Mouse (Mus musculus) embryonic facial prominence, embryonic 11.5 days (tissue): ENCODE results near the gene Slc17a3. TPM values are rescaled to one million over a fixed set of nuclear protein-coding genes. Genes with fewer than 3 reads are reported as not detected.
A peak's percentile ranks its signal among the peaks of the same experiment; 100 is the strongest.

Experiments
- ATAC-seq: fragments of 200-750 bp; cut with Nextera tagmentation; replicated peaks from 2 replicates; pipeline ENCODE4 v1.8.0; 2017; ENCODE audit warnings: low read depth; ENCODE audit not compliant: insufficient number of reproducible peaks, low FRiP score, low TSS enrichment
- DNase-seq: peaks from one replicate; pipeline ENCODE4 v3.0.0-alpha.2; 2015; ENCODE audit warnings: low spot score
- H3K27ac ChIP-seq: fragments of 300-500 bp; sonication (generic); replicated peaks from 2 replicates; pipeline ENCODE4 v1.5.1; 2014; ENCODE audit warnings: mild to moderate bottlenecking, low read depth, low read length, control low read depth
- H3K27me3 ChIP-seq: fragments of 300-500 bp; sonication (generic); 2 replicates; pipeline ENCODE4 v1.6.1; 2014; ENCODE audit warnings: mild to moderate bottlenecking, low read length, moderate library complexity, mixed read lengths; ENCODE audit not compliant: control insufficient read depth, insufficient read depth
- H3K36me3 ChIP-seq: fragments of 300-500 bp; sonication (generic); replicated peaks from 2 replicates; pipeline ENCODE4 v1.6.1; 2014; ENCODE audit warnings: low read depth, mild to moderate bottlenecking, low read length, moderate library complexity, mixed read lengths; ENCODE audit not compliant: control insufficient read depth, insufficient read depth
- H3K4me1 ChIP-seq: fragments of 300-500 bp; sonication (generic); 2 replicates; pipeline ENCODE4 v1.6.1; 2014; ENCODE audit warnings: low read length, mixed read lengths; ENCODE audit not compliant: control insufficient read depth, insufficient read depth
- H3K4me2 ChIP-seq: fragments of 300-500 bp; sonication (generic); 2 replicates; pipeline ENCODE4 v1.6.1; 2014; ENCODE audit warnings: low read depth, mild to moderate bottlenecking, control low read depth, low read length, moderate library complexity
- H3K4me3 ChIP-seq: fragments of 300-500 bp; sonication (generic); 2 replicates; pipeline ENCODE4 v1.5.1; 2014; ENCODE audit warnings: low read depth, low read length, control low read depth
- H3K9ac ChIP-seq: fragments of 300-500 bp; sonication (generic); replicated peaks from 2 replicates; pipeline ENCODE4 v1.6.1; 2014; ENCODE audit warnings: mild to moderate bottlenecking, control low read depth, low read length
- H3K9me3 ChIP-seq: fragments of 300-500 bp; sonication (generic); replicated peaks from 2 replicates; pipeline ENCODE4 v1.6.1; 2016; ENCODE audit warnings: mild to moderate bottlenecking, low read length, inconsistent platforms, mixed read lengths; ENCODE audit not compliant: control insufficient read depth
- WGBS: fragments of 180-500 bp; shearing (Covaris S2); extraction: QIAGEN DNeasy Blood & Tissue Kit; methylation state at CpG from one replicate; pipeline ENCODE4 v1.1.7; 2014; 5-methylcytosine and 5-hydroxymethylcytosine counted together
- polyA plus RNA-seq: library from polyadenylated mRNA; unstranded; fragments of >200 nt; fragmentation: Nextera tagmentation; extraction: Ambion mirVana; gene quantifications from 2 replicates; pipeline ENCODE4 v1.2.1, GENCODE M21; 2014

Slc17a3 gene
- polyA plus RNA-seq, 1 experiment from 2014 or later, result not detected

DNA sequence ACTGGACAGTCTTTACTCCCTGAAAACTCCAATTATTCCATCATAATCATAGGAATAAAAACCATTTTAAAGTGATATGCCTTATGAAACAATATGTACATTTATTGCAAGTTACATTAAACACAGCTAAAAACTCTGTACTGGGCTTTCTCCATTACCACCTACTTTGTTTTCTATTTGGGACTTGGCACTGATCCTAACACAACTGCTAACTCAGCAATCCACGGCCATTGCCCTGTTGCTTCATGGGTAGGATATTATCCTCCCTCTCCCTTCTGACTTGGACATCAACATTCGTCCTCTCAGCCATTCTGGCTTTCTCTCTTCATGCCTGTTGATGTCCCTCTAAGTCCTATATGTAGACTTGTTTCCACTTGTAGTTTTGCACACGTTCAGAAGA, 12.6 kb upstream of the Slc17a3 start:
- Histone ChIP-seq H3K9ac (no peak overlapping the region), H3K27ac (no peak overlapping the region), H3K4me2 (no peak overlapping the region), H3K36me3 (no peaks in the 10 kb centered on the region), H3K27me3 (no peaks in the 10 kb centered on the region), H3K4me1 (no peaks in the 10 kb centered on the region), H3K4me3 (no peak overlapping the region), H3K9me3 (no peaks in the 10 kb centered on the region)
- WGBS, result 77% methylated on average over 3 of the region's 3 CpGs
- DNase-seq (no peak), ATAC-seq (no peak)

DNA sequence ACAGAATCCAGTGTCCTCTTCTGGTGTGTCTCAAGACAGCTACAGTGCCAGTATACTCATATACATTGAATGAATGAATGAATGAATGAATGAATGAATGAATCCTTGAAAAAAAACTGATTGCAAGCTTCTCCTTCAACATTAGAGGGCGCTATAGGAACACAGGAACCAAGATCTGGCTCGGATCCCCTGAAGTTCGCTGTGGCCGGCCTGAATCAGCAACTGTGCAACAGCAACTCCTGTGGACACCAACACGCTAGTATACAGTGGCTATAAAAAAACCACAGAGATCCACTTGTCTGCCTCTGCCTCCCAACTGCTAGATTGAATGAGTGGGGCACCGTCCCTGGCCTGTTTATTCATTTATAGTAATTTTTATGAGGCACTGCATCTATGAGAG, 6.2 kb upstream of the Slc17a3 start:
- 21% methylated on average over 6 of the region's 6 CpGs for WGBS
- Histone ChIP-seq H3K9ac (no peak overlapping the region), H3K27ac (no peak overlapping the region), H3K36me3 (no peaks in the 10 kb centered on the region), H3K9me3 (no peaks in the 10 kb centered on the region), H3K4me3 (no peak overlapping the region), H3K4me1 (no peaks in the 10 kb centered on the region), H3K4me2 (no peak overlapping the region), H3K27me3 (no peaks in the 10 kb centered on the region)
- ATAC-seq, result no peak
- DNase-seq, result peak; percentile 75

DNA sequence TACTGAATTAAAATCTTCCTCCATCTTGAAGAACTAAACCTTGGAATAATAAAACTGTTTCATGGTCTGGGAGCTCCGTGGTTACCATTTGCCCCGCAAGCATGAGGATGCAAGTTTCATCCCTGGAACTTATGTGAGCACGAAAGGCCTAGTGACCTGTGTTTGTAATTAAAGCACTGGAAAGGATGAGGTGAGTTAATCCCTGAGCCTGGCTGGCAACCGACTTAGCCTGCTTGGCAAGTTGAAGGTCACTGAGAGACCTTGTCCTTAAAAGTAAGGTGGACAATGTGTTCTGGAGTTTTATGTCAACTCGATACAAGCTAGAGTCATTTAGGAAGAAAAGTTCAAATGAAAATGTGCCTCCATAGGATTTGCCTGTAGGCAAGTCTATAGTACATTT, 4.4 kb upstream of the Slc17a3 start:
- Histone ChIP-seq H3K36me3 (no peaks in the 10 kb centered on the region), H3K27me3 (no peaks in the 10 kb centered on the region), H3K4me1 (no peaks in the 10 kb centered on the region), H3K4me3 (no peak overlapping the region), H3K9ac (no peak overlapping the region), H3K27ac (no peak overlapping the region), H3K4me2 (no peak overlapping the region), H3K9me3 (no peaks in the 10 kb centered on the region)
- ATAC-seq, result no peak
- WGBS, result 83% methylated on average over 5 of the region's 5 CpGs
- no peak for DNase-seq

DNA sequence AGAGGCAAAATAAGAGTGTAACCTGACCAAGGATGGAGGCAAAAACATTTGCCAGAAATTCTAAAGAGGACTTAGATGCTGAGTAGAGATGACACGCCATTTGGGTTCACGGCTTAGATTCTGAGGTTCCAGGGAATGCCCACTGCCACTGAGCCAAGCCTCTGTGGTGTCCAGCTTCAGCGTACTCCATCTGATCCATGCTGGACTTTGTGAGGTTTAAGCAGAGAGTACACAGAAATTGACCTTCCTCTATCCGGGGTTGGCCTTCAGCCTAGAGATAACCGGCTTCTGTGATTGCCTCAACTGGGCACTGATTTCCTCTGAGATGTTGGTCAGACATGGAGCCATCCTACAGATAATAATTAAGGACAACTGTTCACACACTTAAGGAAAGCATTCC, 2.6 kb upstream of the Slc17a3 start:
- no peak for ATAC-seq
- Histone ChIP-seq H3K36me3 (no peaks in the 10 kb centered on the region), H3K27me3 (no peaks in the 10 kb centered on the region), H3K4me1 (no peaks in the 10 kb centered on the region), H3K4me3 (no peak overlapping the region), H3K9me3 (no peaks in the 10 kb centered on the region), H3K27ac (no peak overlapping the region), H3K4me2 (no peak overlapping the region), H3K9ac (no peak overlapping the region)
- no peak for DNase-seq
- 87% methylated on average over 5 of the region's 5 CpGs for WGBS

DNA sequence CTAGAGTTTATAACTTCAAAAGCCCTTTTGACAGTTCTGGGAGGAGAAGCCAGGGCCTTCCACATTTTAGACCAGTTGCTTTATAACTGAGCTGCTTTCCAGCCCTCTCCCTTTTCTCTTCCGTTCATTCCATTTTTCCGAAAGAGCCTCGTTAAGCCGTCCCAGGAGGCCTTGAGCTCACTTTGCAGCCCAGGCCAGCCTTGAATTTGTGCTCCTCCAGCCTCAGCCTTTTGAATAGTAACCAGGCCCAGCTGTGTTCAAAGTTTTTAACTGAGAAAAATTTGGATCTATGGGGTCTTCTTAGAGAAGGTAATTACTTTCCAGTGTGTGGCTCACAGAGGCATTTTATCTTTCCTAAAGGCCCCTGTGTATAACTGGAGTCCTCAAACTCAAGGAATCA, 6.6 kb downstream of the Slc17a3 start:
- ATAC-seq, result no peak
- Histone ChIP-seq H3K9ac (no peak overlapping the region), H3K27ac (no peak overlapping the region), H3K4me3 (no peak overlapping the region), H3K4me1 (no peaks in the 10 kb centered on the region), H3K36me3 (no peaks in the 10 kb centered on the region), H3K4me2 (no peak overlapping the region), H3K9me3 (no peaks in the 10 kb centered on the region), H3K27me3 (no peaks in the 10 kb centered on the region)
- WGBS, result 49% methylated on average over 4 of the region's 4 CpGs
- DNase-seq, result peak; percentile 14

DNA sequence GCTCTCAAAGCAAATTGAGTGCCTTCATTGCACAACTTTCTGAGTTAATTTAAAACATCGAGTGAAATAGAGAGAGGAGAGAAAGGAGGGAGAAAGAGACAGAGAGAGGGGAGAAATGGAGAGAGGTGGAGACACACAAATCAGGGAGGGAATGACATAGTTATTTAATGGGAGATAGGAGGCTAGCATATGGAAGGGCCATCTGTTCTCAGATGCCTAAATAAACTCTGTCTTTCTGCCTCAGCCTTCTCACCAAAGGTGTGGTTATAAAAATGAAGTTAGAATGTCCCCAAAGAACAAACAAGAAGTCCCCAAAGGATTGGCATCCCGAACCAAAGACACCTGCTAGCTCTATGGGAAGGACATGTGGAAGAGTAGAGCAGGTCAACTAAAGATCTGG, 10.1 kb downstream of the Slc17a3 start:
- no peaks in the 10 kb centered on the region for H3K9me3 ChIP-seq
- no peak overlapping the region for H3K4me3 ChIP-seq
- H3K4me2 ChIP-seq, result no peak overlapping the region
- no peaks in the 10 kb centered on the region for H3K36me3 ChIP-seq
- ATAC-seq (no peak), DNase-seq (no peak)
- H3K9ac ChIP-seq, result no peak overlapping the region
- 74% methylated on average over 2 of the region's 2 CpGs for WGBS
- H3K27ac ChIP-seq, result no peak overlapping the region
- no peaks in the 10 kb centered on the region for H3K4me1 ChIP-seq
- no peaks in the 10 kb centered on the region for H3K27me3 ChIP-seq

DNA sequence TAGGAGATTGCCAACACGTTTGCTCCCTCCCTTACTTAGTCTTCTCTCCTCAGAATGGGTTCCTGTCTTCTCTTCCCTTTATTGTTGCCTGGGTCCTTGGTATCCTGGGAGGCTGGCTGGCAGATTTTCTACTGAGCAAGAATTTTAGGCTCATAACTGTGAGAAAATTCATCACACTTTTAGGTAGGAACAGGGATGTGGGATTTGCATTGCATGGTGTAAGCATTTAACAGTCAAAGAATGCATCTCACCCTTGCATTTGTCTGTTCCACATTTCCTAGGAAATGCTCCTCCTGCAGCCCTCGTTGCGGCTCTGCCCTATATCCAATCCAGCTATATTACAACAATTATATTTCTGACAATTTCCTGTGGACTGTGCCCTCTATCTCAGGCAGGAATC, 17.2 kb downstream of the Slc17a3 start:
- Histone ChIP-seq H3K4me2 (no peak overlapping the region), H3K27me3 (no peaks in the 10 kb centered on the region), H3K4me1 (no peaks in the 10 kb centered on the region), H3K36me3 (no peaks in the 10 kb centered on the region), H3K9me3 (no peaks in the 10 kb centered on the region), H3K4me3 (no peak overlapping the region), H3K27ac (no peak overlapping the region), H3K9ac (no peak overlapping the region)
- DNase-seq (no peak), ATAC-seq (no peak)
- WGBS, result 52% methylated on average over 3 of the region's 3 CpGs

DNA sequence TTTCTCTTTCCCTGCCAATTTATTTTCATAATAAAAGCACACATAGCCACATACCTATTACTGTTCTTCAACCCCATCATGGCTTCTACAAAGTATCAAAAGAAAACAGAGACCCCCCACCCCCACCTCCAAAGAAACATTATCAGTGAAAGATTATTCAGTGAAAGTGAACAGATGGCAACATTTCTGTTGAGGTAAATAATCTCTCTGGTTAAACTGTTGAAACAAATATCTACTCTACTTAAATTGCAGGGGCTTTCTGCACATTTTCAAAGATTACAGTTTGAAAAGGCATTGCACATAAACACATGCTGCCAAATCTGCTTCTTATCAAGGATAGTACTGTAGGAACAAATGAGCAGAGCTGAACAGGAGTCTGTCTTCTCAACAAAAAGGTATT, 22.6 kb downstream of the Slc17a3 start:
- no peaks in the 10 kb centered on the region for H3K36me3 ChIP-seq
- no peak overlapping the region for H3K9ac ChIP-seq
- H3K4me2 ChIP-seq, result no peak overlapping the region
- H3K27me3 ChIP-seq, result no peaks in the 10 kb centered on the region
- H3K4me3 ChIP-seq, result no peak overlapping the region
- ATAC-seq (no peak), DNase-seq (no peak)
- no peaks in the 10 kb centered on the region for H3K4me1 ChIP-seq
- H3K27ac ChIP-seq, result no peak overlapping the region
- H3K9me3 ChIP-seq, result no peaks in the 10 kb centered on the region

DNA sequence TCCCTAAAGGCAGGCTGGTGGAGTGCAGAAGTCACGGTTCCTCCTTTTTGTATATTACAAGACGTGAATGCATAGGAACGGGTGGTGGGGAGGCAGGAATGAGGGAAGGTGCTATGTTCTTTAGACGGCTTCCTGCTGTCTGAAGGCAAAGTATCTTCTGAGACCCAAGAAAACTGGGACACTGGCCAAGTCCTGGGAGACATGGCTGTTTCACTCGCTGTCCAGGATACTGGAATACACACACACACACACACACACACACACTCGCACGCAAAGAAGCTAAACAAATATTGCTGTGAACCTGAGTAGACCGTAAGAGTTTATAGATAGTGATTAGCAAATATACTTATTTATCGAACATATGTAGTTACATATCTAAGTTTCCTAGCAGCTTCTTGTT, 25.5 kb downstream of the Slc17a3 start:
- no peaks in the 10 kb centered on the region for H3K36me3 ChIP-seq
- WGBS, result 87% methylated on average over 9 of the region's 9 CpGs
- H3K4me1 ChIP-seq, result no peaks in the 10 kb centered on the region

More for the DNA sequence above, 25.5 kb downstream of the Slc17a3 start:
- no peaks in the 10 kb centered on the region for H3K27me3 ChIP-seq
- ATAC-seq (no peak), DNase-seq (no peak)
- no peak overlapping the region for H3K4me2 ChIP-seq
- no peak overlapping the region for H3K27ac ChIP-seq
- H3K4me3 ChIP-seq, result no peak overlapping the region
- no peaks in the 10 kb centered on the region for H3K9me3 ChIP-seq
- H3K9ac ChIP-seq, result no peak overlapping the region
